Mouse (Mus musculus) liver, embryonic 13.5 days (tissue): ENCODE results near the gene Igfbp1. TPM values are rescaled to one million over a fixed set of nuclear protein-coding genes. Genes with fewer than 3 reads are reported as not detected.
A peak's percentile ranks its signal among the peaks of the same experiment; 100 is the strongest.
"Not testable (repeated sequence)": the region's sequence is repeated elsewhere in the genome, so short reads cannot be mapped to it uniquely, and the experiment has no call there.

Experiments used
- ATAC-seq: fragments of 200-750 bp; cut with Nextera tagmentation; 2 replicates; pipeline ENCODE4 v1.8.0; 2017; ENCODE audit warnings: low read depth, mild to moderate bottlenecking, moderate number of reproducible peaks, moderate library complexity
- DNase-seq: peaks from one replicate; pipeline ENCODE4 v3.0.0; 2022
- H3K27ac ChIP-seq: fragments of 300-500 bp; sonication (generic); 2 replicates; pipeline ENCODE4 v1.5.1; 2015; ENCODE audit warnings: moderate library complexity, mild to moderate bottlenecking, inconsistent platforms
- H3K27me3 ChIP-seq: fragments of 300-500 bp; sonication (generic); 2 replicates; pipeline ENCODE4 v1.6.1; 2015; ENCODE audit warnings: mild to moderate bottlenecking, inconsistent platforms
- H3K36me3 ChIP-seq: fragments of 300-500 bp; sonication (generic); 2 replicates; pipeline ENCODE4 v1.6.1; 2015; ENCODE audit warnings: mild to moderate bottlenecking, inconsistent platforms
- H3K4me1 ChIP-seq: fragments of 300-500 bp; sonication (generic); replicated peaks from 2 replicates; pipeline ENCODE4 v1.6.1; 2015; ENCODE audit warnings: inconsistent platforms
- H3K4me2 ChIP-seq: fragments of 300-500 bp; sonication (generic); 2 replicates; pipeline ENCODE4 v1.6.1; 2015; ENCODE audit warnings: inconsistent platforms, mild to moderate bottlenecking, moderate library complexity
- H3K4me3 ChIP-seq: fragments of 300-500 bp; sonication (generic); replicated peaks from 2 replicates; pipeline ENCODE4 v1.5.1; 2015; ENCODE audit warnings: mild to moderate bottlenecking, inconsistent platforms
- H3K9ac ChIP-seq: fragments of 300-500 bp; sonication (generic); 2 replicates; pipeline ENCODE4 v1.6.1; 2015; ENCODE audit warnings: mild to moderate bottlenecking, inconsistent platforms
- H3K9me3 ChIP-seq: fragments of 300-500 bp; sonication (generic); replicated peaks from 2 replicates; pipeline ENCODE4 v1.6.1; 2016; ENCODE audit warnings: inconsistent platforms
- WGBS: fragments of 180-500 bp; shearing (Covaris S2); methylation state at CpG from one replicate; pipeline ENCODE4 v1.1.7; 2015; ENCODE audit not compliant: insufficient replicate concordance; 5-methylcytosine and 5-hydroxymethylcytosine counted together
- polyA plus RNA-seq: library from polyadenylated mRNA; unstranded; fragments of >200 nt; fragmentation: Nextera tagmentation; extraction: Ambion mirVana; gene quantifications from 2 replicates; pipeline ENCODE4 v1.2.1, GENCODE M21; 2015

Gene Igfbp1
- polyA plus RNA-seq, 1 experiment from 2014 or later = 56.9 TPM

DNA sequence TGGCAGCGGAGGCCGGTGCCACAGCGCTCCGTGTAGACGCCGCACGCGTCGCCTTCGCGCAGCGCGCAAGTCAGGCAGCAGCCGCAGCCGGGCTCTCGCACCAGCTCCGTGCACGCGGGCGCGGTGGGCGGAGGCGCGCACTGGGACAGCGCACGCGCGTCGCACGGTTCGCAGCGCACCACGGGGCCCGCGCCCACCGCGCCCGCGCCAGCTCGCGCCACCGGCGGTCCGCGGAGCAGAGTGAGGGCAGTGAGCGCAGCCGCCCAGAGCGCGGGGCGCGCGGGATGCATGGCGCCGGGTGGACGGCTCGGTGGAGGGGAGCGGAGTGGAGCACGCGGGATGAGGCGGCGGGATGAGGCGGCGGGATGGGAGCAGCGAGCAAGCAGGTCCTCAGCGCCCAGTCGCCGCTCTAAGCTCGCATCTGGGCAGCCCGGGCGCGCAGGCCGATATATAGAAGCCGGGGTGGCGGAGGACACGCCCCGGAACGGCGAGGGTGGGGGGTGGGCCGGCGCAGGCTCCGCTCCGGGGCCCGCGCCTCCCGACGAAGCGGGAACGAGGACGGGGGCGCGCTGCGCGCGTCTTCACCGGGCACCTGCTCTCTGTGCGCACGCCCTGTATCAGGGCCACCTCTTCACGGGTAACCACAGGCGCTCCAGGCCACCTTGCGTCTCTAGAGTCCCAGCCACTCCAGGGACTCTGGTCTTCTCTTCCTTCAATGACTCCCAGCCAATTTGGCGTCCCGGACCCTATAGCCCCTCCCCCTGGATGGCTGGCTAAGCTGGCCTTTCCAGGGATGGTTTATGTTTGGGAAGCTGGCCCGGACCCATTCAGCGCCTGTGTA, 16.1 kb downstream of the Igfbp1 start, which contains the start of gene Igfbp3:
Gene Igfbp3 (minus strand): TSS at position 423 of the 841 bp plus-strand sequence.
- H3K27me3 ChIP-seq = peaks cover 49% of the 10 kb centered on the region
- H3K9me3 ChIP-seq = no peaks in the 10 kb centered on the region
- H3K4me3 ChIP-seq = peak within 1 kb of the TSS; percentile 49
- no peaks in the 10 kb centered on the region for H3K36me3 ChIP-seq
- ATAC-seq = peak; percentile 43
- no peaks in the 10 kb centered on the region for H3K4me1 ChIP-seq
- H3K27ac ChIP-seq = no peak within 1 kb of the TSS
- 1% methylated on average over 64 of the region's 104 CpGs for WGBS
- H3K9ac ChIP-seq = peak within 1 kb of the TSS; percentile 39; the same call in 1 of the 2 replicates
- H3K4me2 ChIP-seq = peak within 1 kb of the TSS; percentile 57
- DNase-seq = no peak

DNA sequence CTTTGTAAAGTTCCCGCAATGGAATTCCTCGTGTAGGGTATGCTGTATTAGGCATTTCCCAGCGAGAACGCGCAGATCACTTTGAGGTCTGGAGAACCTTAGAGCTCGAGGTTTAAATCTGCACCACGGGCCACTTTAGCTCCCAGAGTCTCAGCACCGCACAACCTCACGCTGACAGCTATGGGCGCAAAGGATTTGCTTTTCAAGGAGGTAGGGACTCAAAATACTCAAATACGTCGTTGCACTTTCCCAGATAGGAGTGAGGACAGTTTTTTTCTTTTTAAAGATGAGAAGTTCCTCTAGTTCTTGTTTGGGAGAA, 16.7 kb downstream of the Igfbp1 start:
- Histone ChIP-seq H3K4me2 (peak overlapping the region; percentile 57), H3K27ac (no peak overlapping the region), H3K36me3 (no peaks in the 10 kb centered on the region), H3K27me3 (peaks cover 49% of the 10 kb centered on the region), H3K9me3 (no peaks in the 10 kb centered on the region), H3K9ac (no peak overlapping the region), H3K4me3 (peak overlapping the region; percentile 49; the same call in 1 of the 2 replicates), H3K4me1 (no peaks in the 10 kb centered on the region)
- WGBS = 2% methylated on average over 12 of the region's 12 CpGs
- no peak for DNase-seq
- no peak for ATAC-seq

DNA sequence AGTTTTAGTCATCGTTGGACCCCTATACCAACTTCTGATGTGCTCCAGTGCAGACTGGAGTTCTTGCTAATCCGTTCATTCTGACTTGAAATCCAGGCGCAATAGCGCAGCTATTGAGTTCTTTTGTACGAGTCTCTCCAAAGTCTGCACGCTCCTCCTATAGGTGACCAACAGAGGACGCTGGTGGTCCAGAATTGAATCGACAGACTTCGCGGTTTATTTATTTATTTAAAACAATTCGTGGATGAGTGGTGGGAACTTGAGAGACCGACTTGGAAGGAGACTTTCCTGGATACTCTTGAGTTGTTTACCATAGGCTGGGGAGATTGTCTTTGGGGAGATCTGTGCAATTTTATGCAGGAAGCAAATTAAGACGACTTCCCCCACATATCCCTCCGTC, 17.2 kb downstream of the Igfbp1 start:
- 4% methylated on average over 14 of the region's 14 CpGs for WGBS
- Histone ChIP-seq H3K9ac (no peak overlapping the region), H3K36me3 (no peaks in the 10 kb centered on the region), H3K27me3 (peaks cover 49% of the 10 kb centered on the region), H3K4me3 (no peak overlapping the region), H3K27ac (no peak overlapping the region), H3K4me2 (no peak overlapping the region), H3K9me3 (no peaks in the 10 kb centered on the region), H3K4me1 (no peaks in the 10 kb centered on the region)
- ATAC-seq (no peak), DNase-seq (no peak)

DNA sequence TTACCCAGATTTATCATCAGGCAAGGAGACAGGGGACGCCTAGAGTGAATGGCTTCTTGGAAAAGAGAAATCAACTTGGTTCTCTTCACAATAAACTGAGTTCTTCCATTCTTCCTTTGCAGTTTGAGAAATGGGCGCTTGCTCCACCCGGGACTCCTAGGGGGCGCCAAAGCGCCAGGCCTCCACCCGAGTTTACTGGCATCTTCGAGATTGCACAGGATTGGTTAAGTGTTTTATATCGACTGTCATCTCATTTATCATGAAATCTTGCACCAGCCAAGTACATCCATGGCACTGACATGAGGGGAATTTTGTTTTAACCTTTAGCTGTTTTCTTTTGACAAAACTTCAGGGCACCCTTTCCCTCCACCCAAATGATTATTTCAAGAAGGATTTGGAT, 18.1 kb downstream of the Igfbp1 start:
- Histone ChIP-seq H3K9ac (no peak overlapping the region), H3K27me3 (peaks cover 47% of the 10 kb centered on the region), H3K27ac (no peak overlapping the region), H3K4me3 (no peak overlapping the region), H3K9me3 (no peaks in the 10 kb centered on the region), H3K4me2 (no peak overlapping the region), H3K4me1 (no peaks in the 10 kb centered on the region), H3K36me3 (no peaks in the 10 kb centered on the region)
- no peak for DNase-seq
- ATAC-seq = no peak
- WGBS = 8% methylated on average over 8 of the region's 8 CpGs

DNA sequence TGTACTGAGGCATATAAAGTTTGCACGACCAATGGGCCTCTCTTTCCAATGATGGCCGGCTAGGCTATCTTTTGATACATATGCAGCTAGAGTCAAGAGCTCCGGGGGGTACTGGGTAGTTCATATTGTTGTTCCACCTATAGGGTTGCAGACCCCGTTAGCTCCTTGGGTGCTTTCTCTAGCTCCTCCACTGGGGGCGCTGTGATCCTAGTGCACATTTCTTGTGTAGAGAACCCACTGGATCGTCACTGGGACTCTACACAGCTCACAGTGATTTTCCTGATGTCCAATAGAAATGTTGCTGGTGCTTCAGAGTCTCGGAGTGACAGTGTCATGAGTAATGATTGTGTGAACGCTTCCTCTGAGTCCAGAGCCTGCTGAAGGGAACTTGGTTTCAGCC, 24.2 kb downstream of the Igfbp1 start:
- ATAC-seq = not testable (repeated sequence)

DNA sequence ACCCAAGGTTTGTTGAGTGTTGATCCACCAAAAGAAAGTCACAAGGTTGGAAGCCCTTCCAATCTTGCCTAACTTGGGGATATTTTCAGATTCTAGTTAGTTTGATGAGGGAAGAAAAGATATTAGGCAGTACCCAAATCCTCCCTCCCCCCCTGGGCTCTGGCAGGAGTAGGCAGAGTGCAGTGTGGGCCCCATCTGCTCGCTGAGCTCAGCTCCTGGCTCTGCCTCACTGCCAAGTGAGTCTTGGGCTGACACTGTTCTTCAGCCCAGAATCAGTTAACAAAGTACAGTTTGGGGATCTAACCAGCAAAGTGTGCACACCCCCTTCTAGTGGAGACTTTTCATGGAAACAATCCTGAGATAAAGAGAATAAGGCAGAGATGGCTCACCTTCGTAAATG, 28.6 kb downstream of the Igfbp1 start:
- no peak for DNase-seq
- Histone ChIP-seq H3K9me3 (no peaks in the 10 kb centered on the region), H3K4me2 (no peak overlapping the region), H3K4me3 (no peak overlapping the region), H3K36me3 (no peaks in the 10 kb centered on the region), H3K27ac (no peak overlapping the region), H3K9ac (no peak overlapping the region), H3K27me3 (no peaks in the 10 kb centered on the region), H3K4me1 (no peaks in the 10 kb centered on the region)
- 63% methylated on average over 2 of the region's 2 CpGs for WGBS
- ATAC-seq = no peak

More for the DNA sequence above, 24.2 kb downstream of the Igfbp1 start:
- DNase-seq, H3K27me3 ChIP-seq, H3K4me3 ChIP-seq, H3K9me3 ChIP-seq, H3K36me3 ChIP-seq, H3K4me2 ChIP-seq, H3K4me1 ChIP-seq, H3K9ac ChIP-seq, H3K27ac ChIP-seq: not testable (repeated sequence)
- 45% methylated on average over 8 of the region's 8 CpGs for WGBS

DNA sequence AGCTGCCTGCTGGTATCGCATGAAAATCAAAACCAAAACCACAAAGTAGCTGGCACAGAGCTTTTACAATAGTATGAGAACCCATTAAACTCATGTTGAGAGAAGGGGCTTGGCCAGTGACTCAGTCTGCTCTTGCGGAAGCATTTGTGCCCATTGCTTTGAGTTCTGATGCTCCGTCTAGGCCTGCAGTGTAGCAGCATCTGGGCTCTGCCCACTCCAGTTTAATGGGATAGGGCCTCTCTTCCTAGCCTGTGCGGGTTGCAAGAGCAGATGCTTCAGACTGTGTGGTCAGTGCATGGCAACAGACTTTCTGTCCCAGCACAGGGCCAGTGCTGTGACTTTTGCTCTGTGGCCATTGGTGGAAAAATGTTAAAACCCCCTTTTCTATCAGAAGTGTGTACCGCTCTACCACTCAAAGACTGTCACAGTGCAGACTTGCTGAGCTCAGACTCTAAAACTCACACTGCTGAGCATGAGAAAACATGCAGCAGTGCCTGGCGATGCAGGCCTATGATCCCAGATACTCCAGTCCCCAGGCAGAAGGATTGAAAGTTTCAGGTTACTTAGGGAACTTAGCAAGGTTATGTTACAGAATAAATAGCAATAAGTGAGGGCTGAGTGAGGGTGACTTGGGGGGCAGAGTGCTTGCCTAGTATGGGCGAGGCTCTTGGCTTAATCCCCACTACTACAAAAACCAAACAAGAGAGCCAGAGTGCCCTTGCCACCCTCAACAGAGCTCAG, 29.4 kb downstream of the Igfbp1 start:
- DNase-seq (no peak), ATAC-seq (no peak)
- H3K4me2 ChIP-seq = no peak overlapping the region
- H3K4me1 ChIP-seq = no peaks in the 10 kb centered on the region
- H3K36me3 ChIP-seq = no peaks in the 10 kb centered on the region
- 65% methylated on average over 7 of the region's 7 CpGs for WGBS
- H3K4me3 ChIP-seq = no peak overlapping the region
- H3K9me3 ChIP-seq = no peaks in the 10 kb centered on the region
- no peak overlapping the region for H3K27ac ChIP-seq
- H3K9ac ChIP-seq = no peak overlapping the region
- H3K27me3 ChIP-seq = no peaks in the 10 kb centered on the region

DNA sequence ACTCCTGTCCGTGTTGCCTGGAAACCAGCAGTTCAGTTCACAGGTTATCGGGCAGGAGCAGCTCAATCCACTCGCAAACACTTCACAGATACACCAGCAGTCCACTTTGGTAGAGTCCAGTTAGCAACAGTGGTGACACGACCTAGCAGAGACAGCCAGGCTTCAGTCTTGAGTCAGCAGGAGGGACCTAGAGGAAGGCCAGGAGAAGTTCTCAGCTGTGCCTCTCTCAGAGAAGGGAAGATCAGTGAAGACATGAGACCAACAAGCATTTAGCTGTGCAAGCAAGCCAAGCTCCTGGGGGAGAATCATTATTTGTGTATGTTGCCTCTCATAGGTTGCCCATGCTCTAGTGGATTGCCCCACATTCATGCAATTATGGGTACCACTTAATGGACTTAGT, 30.5 kb downstream of the Igfbp1 start:
- Histone ChIP-seq H3K4me3 (no peak overlapping the region), H3K27me3 (no peaks in the 10 kb centered on the region), H3K27ac (no peak overlapping the region), H3K9me3 (no peaks in the 10 kb centered on the region), H3K4me1 (no peaks in the 10 kb centered on the region), H3K36me3 (no peaks in the 10 kb centered on the region), H3K9ac (no peak overlapping the region), H3K4me2 (no peak overlapping the region)
- ATAC-seq = no peak
- DNase-seq = no peak
- 73% methylated on average over 4 of the region's 4 CpGs for WGBS

DNA sequence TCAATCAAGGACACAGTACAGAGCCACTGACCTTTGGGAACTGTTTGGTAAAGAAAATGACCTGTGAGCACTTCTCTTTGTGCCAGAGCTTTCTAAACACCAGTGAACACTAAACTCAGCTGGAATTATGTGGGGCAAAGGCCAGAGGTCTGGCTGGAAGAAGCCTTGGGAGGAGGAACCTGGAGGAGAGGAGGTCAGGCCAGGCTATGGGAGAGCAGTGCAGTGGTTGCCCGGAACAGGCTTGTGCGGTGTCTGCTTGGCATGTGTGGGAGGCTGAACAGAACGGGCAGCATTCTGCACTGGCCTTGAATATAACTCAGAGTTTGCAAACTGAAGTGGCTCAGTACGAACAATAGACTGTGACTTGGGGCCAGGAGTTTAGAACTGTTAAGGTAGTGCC, 32.4 kb downstream of the Igfbp1 start:
- 57% methylated on average over 4 of the region's 4 CpGs for WGBS
- Histone ChIP-seq H3K4me1 (no peaks in the 10 kb centered on the region), H3K4me2 (no peak overlapping the region), H3K27me3 (no peaks in the 10 kb centered on the region), H3K36me3 (no peaks in the 10 kb centered on the region), H3K9me3 (no peaks in the 10 kb centered on the region), H3K9ac (no peak overlapping the region), H3K4me3 (no peak overlapping the region), H3K27ac (no peak overlapping the region)
- ATAC-seq = no peak
- DNase-seq = no peak

DNA sequence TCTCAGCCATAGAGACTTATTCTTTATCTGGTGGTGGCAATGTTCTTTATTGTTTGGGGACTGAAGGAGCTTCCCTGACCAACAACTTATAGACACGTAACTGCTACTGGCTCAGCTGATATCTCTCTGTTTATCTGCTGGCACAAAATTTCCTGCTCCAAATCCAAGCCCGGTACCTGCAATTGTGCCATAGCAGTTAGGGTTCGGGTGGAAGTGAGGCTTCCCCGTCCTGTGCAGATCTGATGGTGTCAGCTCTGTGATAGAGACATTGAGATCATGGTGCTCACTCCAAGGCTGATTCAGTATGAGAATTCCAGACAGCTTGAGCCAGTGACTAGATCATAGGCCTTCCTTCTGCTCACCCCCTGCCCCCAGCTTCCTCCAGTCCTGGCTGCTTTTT, 34.4 kb downstream of the Igfbp1 start:
- no peak for ATAC-seq
- Histone ChIP-seq H3K9me3 (no peaks in the 10 kb centered on the region), H3K4me3 (no peak overlapping the region), H3K27ac (no peak overlapping the region), H3K9ac (no peak overlapping the region), H3K36me3 (no peaks in the 10 kb centered on the region), H3K27me3 (no peaks in the 10 kb centered on the region), H3K4me1 (no peaks in the 10 kb centered on the region), H3K4me2 (no peak overlapping the region)
- WGBS = 66% methylated on average over 4 of the region's 4 CpGs
- no peak for DNase-seq

DNA sequence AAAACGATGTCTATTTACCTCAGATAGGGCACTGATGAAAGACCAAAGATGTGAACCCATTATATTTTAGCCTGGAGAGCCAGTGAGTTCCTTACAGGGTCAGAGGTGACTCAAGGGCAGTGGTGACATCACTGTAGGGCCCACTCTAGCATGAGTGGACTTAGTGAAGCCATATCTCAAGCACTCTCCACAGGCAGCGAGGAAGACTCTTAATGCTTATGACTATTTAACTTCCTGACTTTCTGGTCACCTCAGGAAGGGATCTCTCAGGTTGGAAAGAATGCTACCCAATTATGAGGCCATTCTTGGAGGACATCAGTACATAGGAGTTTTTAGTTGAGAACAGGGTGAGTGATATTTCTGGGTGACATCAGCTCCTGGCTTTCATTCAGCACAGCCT, 35.8 kb downstream of the Igfbp1 start:
- H3K27me3 ChIP-seq = no peaks in the 10 kb centered on the region
- no peak for ATAC-seq
- H3K4me3 ChIP-seq = no peak overlapping the region
- no peaks in the 10 kb centered on the region for H3K36me3 ChIP-seq
- WGBS = 52% methylated on average over 2 of the region's 2 CpGs
- no peaks in the 10 kb centered on the region for H3K9me3 ChIP-seq
- no peak overlapping the region for H3K9ac ChIP-seq
- H3K4me2 ChIP-seq = no peak overlapping the region
- no peak overlapping the region for H3K27ac ChIP-seq
- DNase-seq = no peak
- no peaks in the 10 kb centered on the region for H3K4me1 ChIP-seq

DNA sequence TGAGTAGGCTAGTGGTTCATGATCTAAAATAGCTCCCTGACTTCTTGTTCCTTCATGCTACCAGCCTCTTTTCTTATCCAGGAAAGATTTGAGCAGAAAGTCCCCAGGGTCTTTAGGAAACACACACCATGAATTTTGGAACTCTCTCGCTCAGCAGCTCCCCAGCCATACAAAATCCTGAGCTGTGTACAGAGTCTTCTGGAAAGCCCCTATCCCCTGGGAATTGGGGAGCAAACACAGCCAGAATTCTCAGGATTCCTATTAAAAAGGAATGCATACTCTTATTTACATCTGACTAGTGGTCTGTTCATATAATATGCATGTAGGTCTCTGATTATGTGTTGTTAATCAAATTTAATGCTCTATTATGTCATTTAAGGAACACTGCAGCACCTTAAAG, 36.9 kb downstream of the Igfbp1 start:
- Histone ChIP-seq H3K9me3 (no peaks in the 10 kb centered on the region), H3K4me2 (no peak overlapping the region), H3K27me3 (no peaks in the 10 kb centered on the region), H3K4me1 (no peaks in the 10 kb centered on the region), H3K9ac (no peak overlapping the region), H3K27ac (no peak overlapping the region), H3K4me3 (no peak overlapping the region), H3K36me3 (no peaks in the 10 kb centered on the region)
- 63% methylated on average over 1 of the region's 1 CpGs for WGBS
- ATAC-seq (no peak), DNase-seq (no peak)
